ENCODE assay signal across 8 mouse cellular contexts in the genomic region with DNA sequence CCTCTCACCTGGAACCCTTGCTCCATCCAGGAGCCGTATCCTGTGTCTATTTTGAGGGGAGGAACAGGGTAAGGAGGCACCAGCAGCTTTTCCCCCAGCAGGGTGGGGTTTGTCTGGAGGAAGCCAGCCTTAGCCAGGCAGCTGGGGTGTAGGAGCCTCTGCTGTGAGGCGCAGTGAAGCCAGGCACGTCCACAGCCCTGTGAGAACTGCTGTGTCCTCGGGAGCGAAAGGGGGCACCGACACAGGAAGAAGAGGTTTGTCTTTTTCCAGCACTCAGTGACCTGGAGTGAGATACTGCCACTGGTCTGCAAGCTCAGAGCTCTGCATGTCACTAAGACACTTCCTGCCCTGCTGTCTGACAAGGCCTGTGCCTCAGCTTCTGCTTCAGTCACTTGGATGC. TPM values are rescaled to one million over a fixed set of nuclear protein-coding genes. Genes with fewer than 3 reads are reported as not detected.
DNase-seq lines count a peak whose midpoint lies in the region; ATAC-seq and TF ChIP-seq lines count a peak whose summit lies in the region.

No protein-coding gene starts in this region.

- H3K27me3 ChIP-seq in spleen, adult 2 months (ENCODE audit: control insufficient read depth, insufficient read depth, low read length): no peaks in the 10 kb centered on the region
- no peaks in the 10 kb centered on the region for H3K27me3 ChIP-seq in hindbrain, embryonic 16.5 days (replicated peaks; ENCODE audit: control insufficient read depth, insufficient read depth, low read length)
- H3K27me3 ChIP-seq in midbrain, embryonic 16.5 days (ENCODE audit: control insufficient read depth, insufficient read depth, low read depth, low read length): no peaks in the 10 kb centered on the region

- DNase-seq in adrenal gland, adult 2 months: peak; percentile 21
- no peak for DNase-seq in adrenal gland, postnatal 25 days
- DNase-seq in spleen, adult 2 months (ENCODE audit: low read depth in 1 of 2, low spot score in 2 of 2): peak in 1 of 2 experiments; percentile 25
- DNase-seq in spleen, adult 12 weeks (ENCODE audit: low spot score): no peak
- no peak for DNase-seq in retina, embryonic 14.5 days (ENCODE audit: low spot score)
- DNase-seq in layer of hippocampus, postnatal 10 days (ENCODE audit: low spot score in 2 of 2): no peak

- H3K36me3 ChIP-seq in spleen, adult 2 months (ENCODE audit: control insufficient read depth, insufficient read depth, low read length): peaks cover 19% of the 10 kb centered on the region
- peaks cover 20% of the 10 kb centered on the region for H3K36me3 ChIP-seq in hindbrain, embryonic 16.5 days (ENCODE audit: control insufficient read depth, insufficient read depth, low read length)
- peaks cover 4% of the 10 kb centered on the region; the same call in 1 of the 2 replicates for H3K36me3 ChIP-seq in midbrain, embryonic 16.5 days (ENCODE audit: control insufficient read depth, insufficient read depth, low read length)

- ATAC-seq in hindbrain, embryonic 16.5 days: peak; percentile 77
- no peak for ATAC-seq in midbrain, embryonic 16.5 days

- 19% methylated on average over 6 of the region's 6 CpGs for WGBS in spleen, adult 2 months
- WGBS in hindbrain, embryonic 16.5 days: 54% methylated on average over 6 of the region's 6 CpGs
- WGBS in midbrain, embryonic 16.5 days: 69% methylated on average over 6 of the region's 6 CpGs

- no peak overlapping the region for H3K9ac ChIP-seq in hindbrain, embryonic 16.5 days (ENCODE audit: low read depth, low read length)
- no peak overlapping the region for H3K9ac ChIP-seq in midbrain, embryonic 16.5 days (ENCODE audit: low read depth, low read length)

- no peak for TF ChIP-seq CTCF in spleen, adult 2 months (IDR thresholded peaks at IDR 0.05; ENCODE audit: extremely low read depth, insufficient read depth, insufficient read length, insufficient replicate concordance)

- peak overlapping the region; percentile 36 for H3K27ac ChIP-seq in spleen, adult 2 months (ENCODE audit: insufficient read depth, low read length)
- peak overlapping the region; percentile 61 for H3K27ac ChIP-seq in hindbrain, embryonic 16.5 days (ENCODE audit: low read depth, low read length)
- H3K27ac ChIP-seq in midbrain, embryonic 16.5 days (ENCODE audit: low read length): peak overlapping the region; percentile 18; the same call in 1 of the 2 replicates

- H3K4me2 ChIP-seq in hindbrain, embryonic 16.5 days (ENCODE audit: low read length): no peak overlapping the region
- no peak overlapping the region for H3K4me2 ChIP-seq in midbrain, embryonic 16.5 days (ENCODE audit: low read length)

- H3K4me1 ChIP-seq in spleen, adult 2 months (ENCODE audit: control insufficient read depth, insufficient read depth, insufficient read length): peaks cover 27% of the 10 kb centered on the region; the same call in 1 of the 2 replicates
- H3K4me1 ChIP-seq in hindbrain, embryonic 16.5 days (ENCODE audit: control insufficient read depth, insufficient read depth, low read depth, low read length): peaks cover 9% of the 10 kb centered on the region
- H3K4me1 ChIP-seq in midbrain, embryonic 16.5 days (ENCODE audit: control insufficient read depth, insufficient read depth, low read length): no peaks in the 10 kb centered on the region

- no peaks in the 10 kb centered on the region for H3K9me3 ChIP-seq in hindbrain, embryonic 16.5 days (ENCODE audit: control insufficient read depth, low read length)
- H3K9me3 ChIP-seq in midbrain, embryonic 16.5 days (replicated peaks; ENCODE audit: control insufficient read depth, low read length, poor library complexity, severe bottlenecking): no peaks in the 10 kb centered on the region

- H3K4me3 ChIP-seq in spleen, adult 2 months (ENCODE audit: extremely low read depth, insufficient read depth, insufficient read length): no peak overlapping the region
- no peak overlapping the region for H3K4me3 ChIP-seq in hindbrain, embryonic 16.5 days (ENCODE audit: low read length)
- H3K4me3 ChIP-seq in midbrain, embryonic 16.5 days (ENCODE audit: low read depth, low read length): no peak overlapping the region

- TF ChIP-seq POLR2A in spleen, adult 2 months (IDR thresholded peaks at IDR 0.05; ENCODE audit: low read depth, low read length): no peak

RNA-seq across cellular contexts. Expression of gene Adora2a, which starts 12.3 kb away (rescaled TPM):
- 1 to 10 TPM; 2.8 to 5.3 TPM for total RNA-seq in adrenal gland, adult 2 months (2021)
- polyA plus RNA-seq in adrenal gland, adult 2 months (2012; rRNA removed): 11.6 and 13.4 TPM in 2 replicates
- 3.4 and 4.3 TPM in 2 replicates for total RNA-seq in adrenal gland, postnatal 25 days (2021)
- polyA plus RNA-seq in spleen, adult 2 months (2012; rRNA removed): 30.8 and 44.2 TPM in 2 replicates
- 3.6 and 4.6 TPM in 2 replicates for polyA plus RNA-seq in hindbrain, embryonic 16.5 days (2015; fragmentation: Nextera tagmentation; extraction: Ambion mirVana)
- polyA plus RNA-seq in midbrain, embryonic 16.5 days (2015; fragmentation: Nextera tagmentation; extraction: Ambion mirVana): 3.7 and 3.8 TPM in 2 replicates
- 1 to 10 TPM; 3.2 to 5.0 TPM for total RNA-seq in layer of hippocampus, postnatal 10 days (2021)
